8 mouse cellular contexts compared by ENCODE assay signal in the genomic region with DNA sequence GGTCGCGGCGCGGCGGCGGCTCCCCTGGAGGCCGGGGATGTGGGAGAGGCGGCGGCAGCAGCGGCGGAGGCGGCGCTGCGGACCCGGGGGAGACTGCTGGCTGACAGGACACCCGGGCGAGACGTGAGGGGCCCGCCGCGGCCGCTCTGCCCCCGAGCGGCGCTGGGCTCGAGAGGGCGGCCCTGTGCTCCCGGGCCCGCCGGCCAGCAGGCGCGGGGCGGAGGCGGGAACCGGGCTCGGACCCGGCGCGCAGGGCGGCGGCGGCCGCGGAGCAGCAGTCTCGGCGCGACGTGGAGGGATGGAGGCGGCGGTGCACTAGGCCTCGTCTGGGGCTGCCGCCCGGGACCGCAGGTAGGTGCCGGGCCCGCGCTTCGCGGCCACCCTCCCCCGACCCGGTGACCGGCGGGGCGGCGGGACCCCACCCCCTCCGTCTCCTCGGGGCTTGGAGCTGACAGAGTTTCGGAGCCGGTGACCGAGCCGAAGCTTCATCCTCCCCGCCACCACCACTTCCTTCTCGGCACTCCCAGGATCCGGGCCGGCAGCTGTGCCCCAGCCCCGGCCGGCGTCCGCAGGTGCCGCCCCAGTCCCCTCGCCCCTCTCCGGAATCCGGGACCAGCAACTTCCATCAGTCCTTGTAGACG. TPM values are rescaled to one million over a fixed set of nuclear protein-coding genes. Genes with fewer than 3 reads are reported as not detected.
DNase-seq lines count a peak whose midpoint lies in the region; ATAC-seq and TF ChIP-seq lines count a peak whose summit lies in the region.

A gene (plus strand): TSS at position 261 of the 641 bp plus-strand sequence.

- peak; percentile 57 for DNase-seq in G1E (ENCODE audit: low spot score)
- peak; percentile 48 to 77 for DNase-seq in cerebellum, adult 18-20 months
- peak; percentile 16 to 56 for DNase-seq in layer of hippocampus, postnatal 14 days (ENCODE audit: low spot score in 2 of 2)
- peak; percentile 58 for DNase-seq in lung, postnatal 10 days
- peak; percentile 48 for DNase-seq in ovary, postnatal 14 days (ENCODE audit: low spot score)
- DNase-seq in thymus, postnatal 4 days = peak; percentile 74

- peaks cover 13% of the 10 kb centered on the region for H3K4me1 ChIP-seq in G1E (ENCODE audit: insufficient read depth, low read depth, low read length)

- no peaks in the 10 kb centered on the region for H3K27me3 ChIP-seq in G1E (ENCODE audit: insufficient read depth, low read length)

- no peak; the same call in 1 of the 2 replicates for ATAC-seq in G1E (ENCODE audit: extremely low read depth, insufficient number of reproducible peaks, low FRiP score, poor library complexity, severe bottlenecking)
- ATAC-seq in frontal cortex, adult (ENCODE audit: low TSS enrichment) = peak; percentile 78
- ATAC-seq in hematopoietic stem cell, adult 5-6 weeks (replicated peaks in 1 of 2; ENCODE audit: insufficient read depth in 1 of 2, low FRiP score in 2 of 2, low TSS enrichment in 1 of 2, low read depth in 1 of 2, poor library complexity in 2 of 2, severe bottlenecking in 2 of 2) = peak; percentile 12 to 63; a peak in 2 of 4 replicates

- H3K4me3 ChIP-seq in G1E (ENCODE audit: low read depth, low read length) = peak within 1 kb of the TSS; percentile 93

- H3K9me3 ChIP-seq in G1E (replicated peaks) = no peaks in the 10 kb centered on the region

- TF ChIP-seq CTCF in G1E (IDR thresholded peaks at IDR 0.05; ENCODE audit: low read depth, low read length) = no peak

- no peaks in the 10 kb centered on the region for H3K36me3 ChIP-seq in G1E (replicated peaks)

RNA-seq across cellular contexts. Expression of the gene that starts here (rescaled TPM):
- total RNA-seq in G1E (2014; fragmentation: Nextera tagmentation) (42.9 and 61.4 TPM in 2 replicates), G1E (2017) (55.4 and 58.4 TPM in 2 replicates)
- polyA plus RNA-seq in G1E (2012) = 1.4 and 1.7 TPM in 2 replicates
- 83.7 and 95.5 TPM in 2 replicates for total RNA-seq in hematopoietic stem cell, adult 5-6 weeks (2017)
- total RNA-seq in layer of hippocampus, postnatal 14 days (2021) = 10 to 100 TPM; 25.2 to 26.1 TPM
